Mouse (Mus musculus) gonadal fat pad, adult 2 months (tissue): Measurements from ENCODE around the gene Atp1b4. TPM values are rescaled to one million over a fixed set of nuclear protein-coding genes. Genes with fewer than 3 reads are reported as not detected.
"Not testable (repeated sequence)": the region's sequence is repeated elsewhere in the genome, so short reads cannot be mapped to it uniquely, and the experiment has no call there.

Source experiments
- DNase-seq: peaks from one replicate; pipeline ENCODE4 v3.0.0-alpha.2; 2012; ENCODE audit warnings: low read depth
- polyA plus RNA-seq: library from polyadenylated mRNA; depleted of rRNA; stranded (reverse); fragments of >200 nt; gene quantifications from 2 replicates; pipeline ENCODE4 v1.2.3, GENCODE M21; 2012; rRNA removed

The Atp1b4 gene
- not detected in 2 replicates for polyA plus RNA-seq

DNA sequence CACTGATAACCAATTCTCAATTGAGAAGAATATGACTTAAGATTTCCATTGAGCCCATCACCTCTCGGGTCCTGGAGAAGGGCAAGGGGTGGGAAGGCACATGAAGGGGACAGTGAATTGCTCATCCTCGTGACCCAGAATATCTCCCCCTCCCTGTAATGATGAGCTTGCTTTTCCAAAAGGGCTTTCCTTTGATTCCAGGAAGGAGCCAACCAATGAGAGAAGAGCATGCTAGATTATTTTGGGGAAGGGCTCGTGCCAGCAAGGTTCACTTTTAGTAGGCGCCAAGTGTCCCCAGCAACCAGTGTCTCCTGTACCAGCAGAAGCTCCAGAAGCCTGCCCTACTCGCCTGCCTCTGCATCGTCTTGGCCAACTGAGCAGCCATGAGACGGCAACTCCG lies at the start of gene Atp1b4:
Gene Atp1b4, plus strand, starts transcription at position 301 of the 400 bp plus-strand sequence.
- no peak for DNase-seq

DNA sequence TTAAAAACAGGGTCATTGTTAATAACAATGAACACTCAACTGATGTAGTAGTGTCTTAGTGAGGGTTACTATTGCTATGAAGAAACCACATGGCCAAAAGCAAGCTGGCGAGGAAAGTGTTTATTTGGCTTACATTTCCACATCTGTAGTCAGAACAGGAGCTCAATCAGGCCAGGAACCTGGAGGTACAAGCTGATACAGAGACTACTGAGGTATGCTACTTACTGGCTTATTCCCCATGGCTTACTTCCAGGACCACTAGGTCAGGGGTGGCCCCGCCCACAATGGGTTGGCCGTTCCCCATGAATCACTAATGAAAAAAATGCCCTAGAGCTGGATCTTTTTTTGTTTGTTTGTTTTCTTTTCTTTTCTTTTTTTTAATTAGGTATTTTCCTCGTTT lies 7.4 kb upstream of the Atp1b4 start:
- DNase-seq = peak; percentile 57

DNA sequence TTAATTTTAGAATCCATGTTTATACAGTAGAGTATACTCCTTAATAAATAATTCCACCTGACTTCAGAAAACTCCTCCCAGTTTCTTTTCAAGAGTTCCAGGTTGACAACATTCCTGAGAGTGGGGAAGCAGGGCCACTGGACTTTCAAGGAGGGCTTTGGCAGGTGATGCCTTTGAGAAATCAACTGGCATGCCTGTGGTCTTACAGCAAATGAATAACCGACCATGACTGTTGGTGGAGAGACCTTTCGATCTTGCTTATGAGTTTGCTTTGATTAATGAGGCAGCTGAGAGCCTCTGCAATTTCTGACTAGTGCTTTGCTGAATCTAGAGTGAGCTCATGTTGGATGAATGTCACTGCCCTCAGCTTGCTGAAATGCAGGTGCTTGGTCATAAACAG lies 4.9 kb upstream of the Atp1b4 start:
- no peak for DNase-seq

DNA sequence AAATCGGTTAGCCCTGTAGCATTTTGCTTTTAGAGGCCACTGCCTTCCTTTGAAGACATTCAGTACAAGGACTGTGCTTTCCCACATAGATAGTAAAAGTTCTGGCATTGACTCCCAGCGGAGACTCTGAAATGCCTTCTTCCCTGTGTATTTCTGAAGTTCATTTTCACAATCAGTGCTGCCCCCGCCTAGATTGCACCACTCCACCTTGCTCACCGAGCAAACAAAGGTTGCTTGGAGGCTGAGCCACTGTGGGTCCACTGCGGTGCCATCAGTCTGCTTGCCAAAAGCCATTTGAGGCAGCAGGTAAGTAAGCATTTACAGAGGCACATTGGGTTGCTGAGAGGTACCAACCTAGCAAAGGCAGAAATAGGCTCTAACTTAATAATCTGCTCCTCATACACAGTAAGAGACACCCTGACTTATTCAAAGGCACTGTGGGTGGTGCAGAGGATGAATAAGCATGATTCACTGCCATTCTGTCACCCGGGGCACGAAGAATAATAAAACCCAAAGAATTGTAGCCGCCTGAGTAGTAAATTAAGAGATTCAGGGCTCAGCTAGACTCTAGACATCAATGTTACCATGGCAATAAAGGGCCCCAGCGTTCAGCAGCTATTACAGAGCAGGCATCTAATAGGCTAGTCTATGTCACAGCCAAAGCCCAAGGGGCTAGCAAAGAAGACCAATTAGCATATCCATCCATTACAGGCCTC lies 2.9 kb upstream of the Atp1b4 start:
- peak; percentile 54 for DNase-seq

DNA sequence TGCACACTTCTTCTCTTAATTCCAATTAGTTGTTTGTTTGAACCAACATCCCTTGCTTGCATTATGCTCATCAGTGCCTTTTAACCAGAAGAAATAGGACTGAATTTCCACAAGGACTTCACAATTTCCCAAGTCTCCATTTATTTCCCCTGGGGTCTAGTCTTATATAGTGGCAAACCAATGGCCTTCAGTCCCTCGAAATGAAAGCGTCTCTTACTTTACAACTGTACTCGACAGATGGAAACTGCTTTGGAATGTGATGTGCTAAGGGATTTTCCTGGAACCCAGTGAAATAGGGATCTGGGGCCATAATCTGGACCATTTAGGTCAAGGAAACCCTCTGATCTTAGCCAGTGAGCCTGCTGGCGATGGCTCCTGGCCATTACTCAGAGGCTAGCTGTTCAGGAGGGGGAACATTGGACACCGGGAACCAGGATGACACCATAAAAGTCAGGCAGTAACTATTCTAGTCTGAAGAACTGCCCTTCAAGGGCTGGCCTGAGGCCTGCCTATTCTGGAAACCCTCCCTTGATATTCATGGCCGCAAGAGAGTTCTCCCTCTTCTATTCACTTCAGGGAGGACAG lies 2.3 kb upstream of the Atp1b4 start:
- no peak for DNase-seq

DNA sequence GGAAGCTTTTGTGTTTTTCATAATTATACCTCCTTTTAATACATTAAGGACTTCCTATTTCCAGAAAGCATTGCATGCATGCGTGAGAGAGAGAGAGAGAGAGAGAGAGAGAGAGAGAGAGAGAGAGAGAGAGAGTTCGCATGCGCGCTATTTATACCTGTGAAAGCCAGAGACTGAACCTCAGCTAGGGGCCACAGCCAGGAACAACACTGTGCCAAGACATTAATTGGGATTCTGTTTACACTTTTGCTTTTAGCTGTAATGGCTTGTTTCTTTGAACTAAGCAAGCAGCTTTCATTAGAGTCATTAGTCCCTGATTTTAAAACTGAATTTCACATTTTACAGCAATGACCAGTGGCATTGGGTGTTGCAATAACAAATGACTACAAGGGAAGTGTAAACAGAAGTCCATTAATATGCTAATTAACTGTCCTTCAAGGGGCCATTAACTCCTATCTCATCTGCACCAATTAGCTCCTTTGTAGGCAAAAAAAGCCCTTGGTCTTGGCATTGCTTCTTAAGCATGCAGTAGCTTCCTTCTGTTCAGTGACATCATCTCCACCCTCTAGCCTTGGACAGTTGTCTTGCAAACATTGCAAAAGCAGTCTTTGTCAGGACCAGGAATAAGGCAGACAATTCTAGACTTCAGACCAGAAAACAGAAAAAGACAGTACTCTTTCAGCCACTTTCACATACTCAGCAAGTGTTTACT lies 14.9 kb downstream of the Atp1b4 start:
- no peak for DNase-seq

DNA sequence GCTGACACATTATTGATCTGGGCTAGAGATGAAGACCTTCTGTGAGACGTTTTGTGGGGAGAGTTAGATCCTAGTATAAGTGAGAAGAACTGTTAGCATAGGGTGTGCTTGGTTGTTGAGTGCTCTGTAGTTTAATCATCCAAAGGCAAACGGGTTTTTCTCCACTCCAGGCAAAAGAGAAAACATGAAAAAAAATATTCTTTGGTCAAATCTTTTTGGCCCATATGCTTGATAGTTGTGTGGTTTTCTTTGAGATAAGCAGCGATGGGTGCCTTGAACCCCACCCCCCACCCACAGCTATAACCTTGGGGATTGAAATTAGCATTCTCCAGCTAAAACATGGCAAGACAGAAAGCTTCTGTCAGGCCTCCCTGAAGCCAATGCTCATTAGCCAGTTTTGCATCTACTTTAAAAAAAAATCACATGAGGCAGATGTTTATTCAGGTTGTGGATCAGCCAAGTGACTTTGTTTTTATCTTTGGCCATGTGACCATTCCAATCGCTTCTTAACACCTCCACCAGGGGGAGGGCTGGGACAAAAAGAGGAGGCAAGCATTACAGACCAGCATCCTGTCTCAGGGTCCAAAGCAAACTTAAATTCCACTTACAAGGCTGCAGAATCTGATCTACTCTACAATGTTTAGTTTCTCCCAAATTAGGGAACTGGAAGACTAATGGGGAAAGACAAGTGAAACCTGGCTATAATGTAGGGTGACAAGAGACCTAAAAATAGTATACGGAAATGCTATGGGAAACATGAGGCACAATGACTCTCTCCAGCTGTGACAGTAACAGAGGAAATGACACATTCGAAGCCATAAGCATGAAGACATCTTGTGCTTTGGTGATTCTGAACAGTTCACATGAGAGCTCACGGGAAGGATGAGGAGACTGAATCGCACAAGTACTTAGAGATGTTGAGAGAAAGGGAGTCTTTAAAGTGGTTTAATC lies 18.6 kb downstream of the Atp1b4 start:
- DNase-seq = no peak

DNA sequence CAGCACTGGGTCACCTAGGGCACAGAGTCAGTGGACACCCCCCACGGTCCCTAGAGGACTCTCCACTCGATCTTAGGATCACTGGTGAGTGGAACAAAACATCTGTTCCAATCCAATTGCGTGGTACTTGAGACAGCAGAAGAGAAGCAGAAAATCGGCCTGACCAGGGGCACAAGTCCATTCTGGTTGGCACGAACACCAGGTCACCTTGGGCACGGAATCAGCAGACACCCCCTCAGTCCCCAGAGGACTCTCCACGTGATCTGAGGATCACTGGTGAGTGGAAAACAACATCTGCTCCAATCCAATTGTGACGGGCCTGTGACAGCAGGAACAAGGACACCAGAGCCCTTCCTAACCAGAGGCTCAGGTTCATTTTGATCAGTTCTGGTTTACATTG lies 46.0 kb downstream of the Atp1b4 start:
- no peak for DNase-seq

DNA sequence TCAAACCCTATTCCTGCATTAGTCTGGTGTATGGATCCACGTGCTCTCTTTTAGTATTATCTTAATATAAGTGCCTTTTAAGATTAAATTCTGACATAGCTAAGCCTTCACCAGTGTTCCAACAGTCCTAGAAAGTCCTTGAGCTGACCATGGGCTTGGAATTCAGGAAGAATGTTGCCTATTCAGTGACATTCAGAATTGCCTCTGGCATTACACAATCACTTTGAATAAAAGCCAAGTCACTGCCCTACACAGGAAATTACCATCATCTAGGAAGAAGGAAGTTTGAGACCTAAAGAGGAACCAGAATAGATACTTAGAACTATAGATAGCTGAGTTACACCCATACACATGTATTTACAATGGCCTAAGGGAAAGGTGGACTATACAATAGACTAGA lies 48.6 kb downstream of the Atp1b4 start:
- not testable (repeated sequence) for DNase-seq

DNA sequence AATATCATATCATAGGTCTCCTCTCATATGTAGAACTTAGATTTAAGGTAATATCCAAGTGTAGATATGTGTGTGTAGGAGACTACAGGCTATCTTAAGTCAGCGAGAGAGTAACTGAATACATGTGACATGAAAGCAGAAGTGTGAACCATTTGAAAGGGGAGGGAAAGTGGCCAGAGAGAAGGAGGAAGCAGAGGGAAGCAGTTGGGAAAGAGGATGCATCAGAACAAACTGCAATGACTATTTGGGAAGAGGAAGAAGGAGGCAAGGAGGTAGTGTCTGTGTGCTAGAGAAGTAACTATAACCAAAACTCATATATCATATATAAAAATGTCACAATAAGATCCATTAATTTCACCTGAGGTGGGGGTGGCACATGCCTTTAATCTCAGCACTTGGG lies 57.2 kb downstream of the Atp1b4 start:
- DNase-seq = not testable (repeated sequence)

Other genes with a start within 250 kb of the Atp1b4 start
- not detected in 2 replicates for gene Rhox10, start 249.7 kb upstream of the Atp1b4 start, polyA plus RNA-seq
- not detected in 2 replicates for gene Rhox11, start 231.0 kb upstream of the Atp1b4 start, polyA plus RNA-seq
- not detected in 2 replicates for gene Rhox12, start 205.3 kb upstream of the Atp1b4 start, polyA plus RNA-seq
- not detected in 2 replicates for gene Rhox13, start 195.0 kb upstream of the Atp1b4 start, polyA plus RNA-seq
- 7.1 and 7.2 TPM in 2 replicates for gene Zbtb33, start 126.4 kb upstream of the Atp1b4 start, polyA plus RNA-seq
- gene Tmem255a, start 63.7 kb upstream of the Atp1b4 start, polyA plus RNA-seq = 3.5 and 4.1 TPM in 2 replicates
- 148 and 153 TPM in 2 replicates for gene Lamp2, start 140.3 kb downstream of the Atp1b4 start, polyA plus RNA-seq